Mouse (Mus musculus) right cerebral cortex, adult 18-20 months (tissue): ENCODE measurements around the gene Clca2.
A peak's percentile ranks its signal among the peaks of the same experiment; 100 is the strongest.

Experiments
- DNase-seq: peaks from one replicate; pipeline ENCODE4 v3.0.0; 2022; ENCODE audit warnings: mixed read lengths

Clca2 gene

DNA sequence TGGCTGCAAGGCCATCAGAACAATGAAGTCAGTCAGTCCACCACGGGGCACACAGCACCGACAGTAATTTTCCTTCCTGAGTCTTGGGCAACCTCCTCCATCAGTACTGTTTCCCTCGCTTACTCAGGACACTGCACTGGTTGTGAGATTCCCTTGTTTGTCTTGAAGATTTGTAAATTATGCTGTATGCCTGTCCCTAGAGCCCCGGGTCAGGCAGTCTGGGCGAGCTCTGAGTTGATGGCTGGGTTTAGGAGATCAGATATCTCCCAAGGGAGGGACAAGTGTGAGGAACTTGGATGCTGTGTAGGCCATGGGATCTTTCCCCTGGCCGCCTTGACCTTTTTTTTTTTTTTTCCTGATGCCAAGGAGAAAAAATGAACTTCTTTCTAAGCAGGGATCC, at the start of gene Clca2:
TSS of gene Clca2 (minus strand) at position 153 of the 400 bp plus-strand sequence.
- no peak for DNase-seq

- DNase-seq = no peak
These were observed 48.7 kb upstream of the Clca2 start for GRCm38 (mm10) chr3:145147952-145148351.

- no peak for DNase-seq
These were observed 48.2 kb upstream of the Clca2 start for GRCm38 (mm10) chr3:145147483-145147882.

GRCm38 (mm10) chr3:145146871-145147270, 47.6 kb upstream of the Clca2 start:
- DNase-seq = no peak

DNA sequence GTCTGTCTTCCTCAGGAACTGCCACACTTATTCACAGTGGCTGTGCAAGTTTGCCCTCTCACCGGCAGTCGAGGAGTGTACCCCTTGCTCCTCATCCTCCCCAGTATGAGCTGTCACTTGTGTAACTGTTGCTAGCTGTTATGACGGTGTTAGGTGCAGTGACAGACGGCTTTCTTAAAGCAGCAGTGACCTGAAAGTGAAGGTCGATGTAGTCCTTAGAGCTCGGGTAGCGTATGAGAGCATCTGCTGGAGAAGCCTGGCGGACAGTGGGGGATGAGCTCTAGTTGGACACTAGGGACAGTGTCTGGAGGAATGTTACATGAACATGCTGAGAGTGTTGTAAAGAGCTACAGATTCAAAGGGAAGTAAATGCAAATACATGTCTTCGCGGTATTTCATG, 44.6 kb upstream of the Clca2 start:
- no peak for DNase-seq

- DNase-seq = no peak
These were observed 43.7 kb upstream of the Clca2 start for GRCm38 (mm10) chr3:145142925-145143324.

DNA sequence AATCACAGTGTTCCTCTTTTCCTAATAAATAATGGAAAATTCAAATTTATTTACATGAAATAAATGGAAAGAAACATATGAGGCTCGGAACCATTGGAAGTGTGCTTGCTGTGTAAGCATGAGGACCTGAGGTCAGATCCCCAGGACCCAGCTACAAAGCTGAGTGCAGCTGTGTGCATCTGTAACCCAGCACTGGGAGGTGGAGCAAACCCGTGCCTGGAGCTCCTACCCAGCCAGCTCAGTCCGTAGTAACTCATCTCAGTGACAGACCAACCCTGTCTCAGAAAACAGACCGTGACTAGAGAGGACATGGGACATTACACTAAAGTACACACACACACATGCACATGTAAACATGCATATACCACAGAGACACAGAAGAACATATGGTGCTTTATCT, 41.0 kb upstream of the Clca2 start:
- no peak for DNase-seq

DNA sequence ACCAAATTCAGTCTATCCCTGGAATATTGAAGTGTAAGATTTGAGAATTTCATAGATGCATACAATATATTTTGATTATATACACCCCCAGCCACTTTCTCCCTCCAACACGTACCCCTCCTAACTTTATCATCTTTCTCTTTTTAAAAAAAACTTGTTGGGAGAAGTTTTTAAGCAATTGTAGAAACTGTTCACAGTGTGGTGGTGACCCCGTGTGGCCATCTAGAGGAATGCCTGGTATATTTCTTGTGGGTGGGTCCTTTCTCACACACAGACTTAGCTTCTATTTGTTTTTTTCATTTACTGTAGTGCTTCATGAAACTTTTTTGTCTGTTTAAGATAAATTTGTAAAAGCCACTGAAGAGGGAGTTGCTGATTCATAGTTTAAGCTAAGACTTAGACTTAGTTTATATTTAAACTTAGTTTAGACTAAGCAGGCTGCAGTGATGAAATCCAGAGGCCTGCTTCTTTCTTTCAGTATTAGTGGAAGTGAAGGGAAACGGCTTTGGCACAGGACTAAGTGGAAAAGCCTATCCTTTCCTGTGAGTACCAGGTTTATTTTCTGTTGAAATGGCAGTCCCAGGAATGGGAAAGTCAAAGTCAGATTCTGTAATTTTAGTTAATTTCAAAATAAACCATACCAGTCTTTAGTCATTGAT, 32.1 kb upstream of the Clca2 start:
- DNase-seq = peak; percentile 19

DNA sequence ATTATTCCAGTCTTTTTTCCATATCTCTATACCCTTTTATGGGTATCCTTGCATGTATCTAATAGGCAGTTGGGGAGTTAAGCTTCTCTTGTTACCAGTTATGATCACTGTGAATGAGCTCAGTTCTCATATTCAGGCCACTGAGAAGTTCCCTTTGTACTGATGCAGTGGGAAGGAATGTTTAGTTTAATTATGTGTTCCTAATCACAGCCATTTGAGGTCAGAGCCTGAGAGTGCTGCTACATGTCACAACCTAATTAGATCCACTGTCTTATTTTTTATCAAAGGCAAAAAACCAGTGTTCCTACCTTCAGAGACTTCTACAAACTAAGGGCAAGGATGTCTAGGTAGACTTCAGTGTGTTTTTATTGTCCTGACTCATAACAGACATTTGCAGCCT, 30.1 kb upstream of the Clca2 start:
- DNase-seq = no peak

- no peak for DNase-seq
These were observed 27.4 kb upstream of the Clca2 start for GRCm38 (mm10) chr3:145126618-145127017.

DNA sequence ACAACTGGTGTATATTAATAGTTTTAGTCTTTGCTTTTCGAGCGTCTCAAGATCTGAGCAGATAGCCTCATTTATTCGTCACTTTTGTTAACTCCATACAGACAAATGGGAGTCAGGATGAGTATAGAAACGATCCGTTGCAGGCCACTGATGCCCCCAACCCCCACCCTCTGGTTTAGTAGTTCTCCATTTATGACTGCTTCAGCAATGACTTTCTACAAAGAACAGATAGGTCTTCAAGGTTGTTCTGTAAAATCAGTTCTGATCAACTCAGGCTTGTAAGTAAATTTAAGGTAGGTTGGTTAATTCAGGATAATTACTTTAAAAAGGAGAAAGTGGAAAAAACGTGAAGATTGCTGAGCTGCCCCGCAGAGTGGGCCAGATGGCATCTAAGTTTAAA, 20.2 kb upstream of the Clca2 start:
- no peak for DNase-seq

DNA sequence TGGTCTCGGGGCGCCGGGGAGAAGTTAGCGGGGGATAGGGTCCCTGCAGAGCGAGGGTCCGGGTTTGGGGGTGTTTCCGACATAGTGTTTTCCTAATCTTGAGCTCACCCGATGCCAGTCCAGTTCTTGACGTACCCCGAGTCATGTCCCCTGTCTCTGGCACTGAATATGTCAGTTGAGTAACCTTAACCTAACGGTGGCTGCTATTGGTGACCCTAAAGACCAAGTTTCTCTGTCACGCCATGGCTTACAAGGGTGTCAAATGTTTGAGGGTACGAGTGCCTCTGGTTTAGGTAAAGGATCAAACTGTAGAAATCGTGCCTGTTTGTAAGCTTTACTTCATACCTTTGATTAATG, 19.7 kb upstream of the Clca2 start:
- DNase-seq = no peak

GRCm38 (mm10) chr3:145118254-145119001, 19.2 kb upstream of the Clca2 start, which contains the start of gene Odf2l:
Gene Odf2l, plus strand, starts transcription at chr3:145118588.
- DNase-seq = peak; percentile 98

DNA sequence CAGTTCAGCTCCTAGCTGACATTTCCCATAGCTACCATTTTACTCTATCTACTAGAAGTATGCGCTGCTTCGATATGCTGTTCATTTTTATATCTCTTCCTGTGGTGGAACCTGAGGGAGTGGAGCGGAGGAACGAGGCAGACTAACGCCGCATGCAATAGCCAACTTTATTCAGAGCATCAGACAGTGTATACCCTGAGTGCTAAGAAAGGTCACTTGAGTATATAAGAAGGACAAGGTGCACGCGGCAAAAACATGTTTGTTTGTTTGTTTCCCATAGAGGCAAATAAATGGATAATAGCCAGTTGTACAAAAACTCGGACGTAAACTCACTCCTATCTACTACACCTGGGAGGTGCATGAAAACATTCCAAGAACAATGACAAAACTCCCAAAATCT, 18.4 kb upstream of the Clca2 start:
- no peak for DNase-seq

GRCm38 (mm10) chr3:145115169-145115568, 15.9 kb upstream of the Clca2 start:
- DNase-seq = no peak

DNA sequence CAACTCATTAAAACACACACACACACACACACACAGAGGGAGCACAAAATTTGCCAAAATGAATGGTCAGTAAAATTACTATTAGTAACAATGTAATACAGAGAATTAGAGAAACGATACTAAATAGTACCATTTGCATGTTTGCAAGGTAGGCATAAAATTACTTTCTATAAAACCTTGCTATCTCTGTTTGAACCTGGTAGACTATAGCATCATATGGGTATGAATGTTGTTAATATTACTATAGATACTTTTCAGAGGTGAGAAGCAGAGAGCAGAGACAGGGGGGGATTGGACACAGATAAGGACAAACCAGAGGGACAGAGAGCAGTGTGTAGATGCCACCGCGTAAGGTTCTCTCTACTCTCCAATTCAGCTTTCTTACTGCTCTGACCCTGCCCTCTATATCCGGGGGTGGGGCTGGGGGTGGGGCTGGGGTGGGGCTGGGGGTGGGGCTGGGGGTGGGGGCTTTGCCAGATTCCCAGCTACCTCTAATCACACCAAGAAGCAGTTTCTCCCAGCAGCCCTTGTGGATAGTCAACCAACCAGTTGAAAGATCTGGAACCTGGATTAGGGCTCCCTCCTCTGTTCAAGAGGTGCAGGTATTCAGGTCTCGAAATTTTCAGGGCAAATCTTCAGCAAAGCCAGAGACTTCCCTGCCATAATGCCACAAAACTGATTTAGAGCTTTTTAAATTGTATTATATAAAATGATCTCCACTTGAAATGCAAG, 6.7 kb upstream of the Clca2 start:
- no peak for DNase-seq

GRCm38 (mm10) chr3:145105076-145105772, 6.0 kb upstream of the Clca2 start:
- no peak for DNase-seq

GRCm38 (mm10) chr3:145103770-145104169, 4.5 kb upstream of the Clca2 start:
- no peak for DNase-seq

DNA sequence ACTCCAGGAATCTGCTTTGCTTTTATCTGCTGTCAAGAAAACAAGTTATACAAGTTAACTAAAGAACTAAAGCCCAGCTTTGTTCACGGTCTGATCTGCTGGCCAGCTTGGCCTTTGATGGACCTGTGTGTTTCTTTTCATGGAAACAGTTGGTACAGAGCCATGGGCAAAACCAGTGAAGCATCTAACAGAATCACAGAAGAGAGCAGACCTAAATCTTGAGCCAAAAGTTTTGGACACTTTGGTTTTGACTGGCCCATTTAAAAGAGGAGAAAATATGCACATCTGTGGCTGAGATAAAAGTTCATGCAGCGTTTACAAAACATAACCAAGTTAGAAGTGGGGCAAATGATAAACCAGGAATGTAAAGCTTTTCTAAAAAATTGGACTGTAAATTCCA, 4.1 kb upstream of the Clca2 start:
- no peak for DNase-seq

- DNase-seq = no peak
These were observed 2.8 kb upstream of the Clca2 start for GRCm38 (mm10) chr3:145101891-145102555.

- no peak for DNase-seq
These were observed 11.2 kb downstream of the Clca2 start for GRCm38 (mm10) chr3:145087857-145088598.

DNA sequence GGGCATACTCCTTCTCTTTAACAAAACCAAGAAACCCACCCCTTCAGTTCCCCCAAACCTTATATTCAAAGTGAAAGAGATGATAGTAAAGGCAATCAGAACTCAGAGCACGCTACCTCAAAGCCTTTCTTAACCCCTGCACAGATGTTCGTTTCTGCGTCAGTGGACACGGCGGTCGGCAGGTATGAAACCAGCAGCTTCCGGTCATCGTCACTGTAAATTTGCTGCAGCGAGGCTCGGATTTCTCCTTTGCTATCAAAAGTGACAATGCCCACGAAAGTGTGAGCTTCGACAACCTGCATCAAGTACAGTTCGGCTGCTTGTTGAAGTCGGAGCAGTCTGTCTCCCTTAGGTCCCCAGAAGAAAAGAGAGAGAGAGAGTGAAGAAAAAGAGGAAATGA, 13.1 kb downstream of the Clca2 start:
- no peak for DNase-seq
